Mouse (Mus musculus) forebrain, embryonic 14.5 days (tissue): ENCODE data around the gene Recql5. TPM values are rescaled to one million over a fixed set of nuclear protein-coding genes. Genes with fewer than 3 reads are reported as not detected.
A peak's percentile ranks its signal among the peaks of the same experiment; 100 is the strongest.

Experiments used
- ATAC-seq: fragments of 200-750 bp; cut with Nextera tagmentation; 2 replicates; pipeline ENCODE4 v1.8.0; 2017; ENCODE audit warnings: mild to moderate bottlenecking, moderate library complexity
- DNase-seq: peaks from one replicate; pipeline ENCODE4 v3.0.0-alpha.2; 2015; ENCODE audit warnings: low spot score
- H3K27ac ChIP-seq: fragments of 300-500 bp; sonication (generic); 2 replicates; pipeline ENCODE4 v1.5.1; 2014; ENCODE audit warnings: low read depth, mild to moderate bottlenecking, control low read depth, low read length, moderate library complexity
- H3K27me3 ChIP-seq: fragments of 300-500 bp; sonication (generic); replicated peaks from 2 replicates; pipeline ENCODE4 v1.6.1; 2014; ENCODE audit warnings: low read length, control low read depth, mixed read lengths; ENCODE audit not compliant: control insufficient read depth, insufficient read depth
- H3K36me3 ChIP-seq: fragments of 300-500 bp; sonication (generic); 2 replicates; pipeline ENCODE4 v1.6.1; 2014; ENCODE audit warnings: low read length, control low read depth; ENCODE audit not compliant: control insufficient read depth, insufficient read depth
- H3K4me1 ChIP-seq: fragments of 300-500 bp; sonication (generic); 2 replicates; pipeline ENCODE4 v1.6.1; 2014; ENCODE audit warnings: antibody characterized with exemption, low read length, control low read depth; ENCODE audit not compliant: control insufficient read depth, insufficient read depth
- H3K4me2 ChIP-seq: fragments of 300-500 bp; sonication (generic); 2 replicates; pipeline ENCODE4 v1.6.1; 2014; ENCODE audit warnings: mild to moderate bottlenecking, control low read depth, low read length
- H3K4me3 ChIP-seq: fragments of 300-500 bp; sonication (generic); 2 replicates; pipeline ENCODE4 v1.5.1; 2014; ENCODE audit warnings: low read depth, low read length, control low read depth
- H3K9ac ChIP-seq: fragments of 300-500 bp; sonication (generic); 2 replicates; pipeline ENCODE4 v1.6.1; 2014; ENCODE audit warnings: mild to moderate bottlenecking, low read length, control low read depth, moderate library complexity
- H3K9me3 ChIP-seq: fragments of 300-500 bp; sonication (generic); replicated peaks from 2 replicates; pipeline ENCODE4 v1.6.1; 2016; ENCODE audit warnings: low read length, control low read depth, mixed read lengths; ENCODE audit not compliant: control insufficient read depth
- WGBS: fragments of 180-500 bp; shearing (Covaris S2); extraction: QIAGEN DNeasy Blood & Tissue Kit; methylation state at CpG from one replicate; pipeline ENCODE4 v1.1.7; 2014; 5-methylcytosine and 5-hydroxymethylcytosine counted together
- polyA plus RNA-seq: library from polyadenylated mRNA; unstranded; fragments of >200 nt; fragmentation: Nextera tagmentation; extraction: Ambion mirVana; gene quantifications from 2 replicates; pipeline ENCODE4 v1.2.1, GENCODE M21; 2014

Recql5 gene
- polyA plus RNA-seq, 1 experiment from 2014 or later = 16.5 TPM

GRCm38 (mm10) chr11:115904956-115905790 lies 28.1 kb downstream of the Recql5 start:
- Histone ChIP-seq H3K27me3 (no peaks in the 10 kb centered on the region), H3K4me1 (no peaks in the 10 kb centered on the region), H3K9ac (no peak overlapping the region), H3K9me3 (no peaks in the 10 kb centered on the region), H3K36me3 (0 out of 2 replicates have a peak, but pooled peaks cover 11% of the 10 kb centered on the region), H3K4me3 (no peak overlapping the region), H3K4me2 (no peak overlapping the region), H3K27ac (no peak overlapping the region)
- DNase-seq (no peak), ATAC-seq (no peak)
- WGBS = 59% methylated on average over 16 of the region's 16 CpGs

- Histone ChIP-seq H3K9ac (no peak overlapping the region), H3K4me1 (no peaks in the 10 kb centered on the region), H3K27me3 (no peaks in the 10 kb centered on the region), H3K27ac (no peak overlapping the region), H3K4me3 (no peak overlapping the region), H3K4me2 (no peak overlapping the region), H3K36me3 (0 out of 2 replicates have a peak, but pooled peaks cover 11% of the 10 kb centered on the region), H3K9me3 (no peaks in the 10 kb centered on the region)
- DNase-seq (no peak), ATAC-seq (no peak)
- WGBS = 90% methylated on average over 8 of the region's 8 CpGs
Measured at GRCm38 (mm10) chr11:115904231-115904955, 28.9 kb downstream of the Recql5 start.

GRCm38 (mm10) chr11:115903384-115904230 lies 29.7 kb downstream of the Recql5 start:
- Histone ChIP-seq H3K9me3 (no peaks in the 10 kb centered on the region), H3K4me2 (no peak overlapping the region), H3K27me3 (no peaks in the 10 kb centered on the region), H3K27ac (no peak overlapping the region), H3K4me1 (no peaks in the 10 kb centered on the region), H3K4me3 (no peak overlapping the region), H3K36me3 (0 out of 2 replicates have a peak, but pooled peaks cover 11% of the 10 kb centered on the region), H3K9ac (no peak overlapping the region)
- ATAC-seq (no peak), DNase-seq (no peak)
- WGBS = 87% methylated on average over 11 of the region's 11 CpGs

DNA sequence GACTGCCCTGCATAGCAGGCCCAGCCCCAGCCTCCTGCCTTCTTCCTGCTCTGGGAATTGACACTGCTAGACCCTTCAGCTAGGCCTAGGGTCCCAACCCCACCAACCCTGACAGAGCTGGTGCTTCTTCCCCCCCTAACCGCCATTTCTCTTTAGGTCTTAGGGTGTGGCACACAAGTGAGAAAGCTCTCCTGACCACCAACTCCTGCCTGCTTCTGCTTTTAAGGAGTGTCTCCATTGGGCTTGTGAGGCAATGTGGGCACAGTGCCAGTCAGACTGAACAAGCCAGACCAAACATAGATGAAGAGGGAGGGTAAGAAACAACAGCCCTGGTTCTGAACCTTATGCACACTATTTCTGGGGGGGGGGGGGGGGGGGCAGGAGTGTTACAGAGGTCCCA lies 30.4 kb downstream of the Recql5 start:
- Histone ChIP-seq H3K4me3 (no peak overlapping the region), H3K4me1 (no peaks in the 10 kb centered on the region), H3K36me3 (0 out of 2 replicates have a peak, but pooled peaks cover 11% of the 10 kb centered on the region), H3K27me3 (no peaks in the 10 kb centered on the region), H3K9me3 (no peaks in the 10 kb centered on the region), H3K4me2 (no peak overlapping the region), H3K9ac (no peak overlapping the region), H3K27ac (no peak overlapping the region)
- ATAC-seq (no peak), DNase-seq (peak; percentile 13)
- 88% methylated on average over 1 of the region's 1 CpGs for WGBS

GRCm38 (mm10) chr11:115902177-115902576 lies 31.1 kb downstream of the Recql5 start:
- ATAC-seq = no peak
- Histone ChIP-seq H3K4me3 (no peak overlapping the region), H3K9me3 (no peaks in the 10 kb centered on the region), H3K36me3 (0 out of 2 replicates have a peak, but pooled peaks cover 11% of the 10 kb centered on the region), H3K27ac (no peak overlapping the region), H3K4me2 (no peak overlapping the region), H3K9ac (no peak overlapping the region), H3K27me3 (no peaks in the 10 kb centered on the region), H3K4me1 (no peaks in the 10 kb centered on the region)
- no peak for DNase-seq
- 84% methylated on average over 5 of the region's 5 CpGs for WGBS

DNA sequence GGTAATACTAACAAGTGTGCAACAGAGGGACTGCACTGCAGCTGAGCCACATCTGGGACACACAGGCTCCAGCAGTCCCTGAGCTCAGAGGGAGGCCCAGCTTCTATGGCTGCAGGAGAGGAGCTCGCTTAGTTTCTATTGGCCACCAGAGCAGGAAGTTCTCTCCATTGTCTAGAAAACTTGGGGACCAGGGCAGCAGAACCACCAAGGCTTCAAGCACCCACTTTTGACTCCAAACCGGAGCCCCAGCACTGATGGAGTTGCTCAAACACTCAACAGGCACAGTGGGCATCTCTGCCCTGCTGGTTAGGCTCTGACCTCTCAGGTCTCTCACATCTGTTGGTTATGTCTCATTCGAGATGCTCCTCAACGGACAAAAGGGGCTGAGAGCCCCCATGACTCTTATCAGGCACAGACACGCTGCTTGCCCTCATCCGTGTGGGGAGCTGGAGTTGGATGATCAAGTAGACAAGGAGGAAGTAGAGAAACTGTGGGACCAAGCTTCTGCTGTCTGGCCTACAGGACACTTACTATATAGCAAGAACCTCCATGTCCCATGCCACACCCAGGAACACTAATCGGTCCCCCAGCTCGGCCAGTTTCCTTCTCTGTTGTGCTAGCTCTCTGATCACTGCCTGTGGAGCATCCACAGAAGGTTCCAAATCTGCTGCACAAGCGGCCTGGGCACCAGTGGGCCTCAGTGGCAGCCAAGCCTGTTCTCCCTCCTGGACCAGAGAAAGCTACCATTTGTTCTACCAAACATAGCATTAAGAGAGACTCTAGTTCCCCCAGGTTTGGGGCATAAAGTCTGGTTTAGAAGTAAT lies 31.7 kb downstream of the Recql5 start:
- 90% methylated on average over 9 of the region's 9 CpGs for WGBS
- DNase-seq (no peak), ATAC-seq (no peak)
- Histone ChIP-seq H3K9ac (no peak overlapping the region), H3K27ac (no peak overlapping the region), H3K4me1 (no peaks in the 10 kb centered on the region), H3K9me3 (no peaks in the 10 kb centered on the region), H3K4me3 (no peak overlapping the region), H3K4me2 (no peak overlapping the region), H3K27me3 (no peaks in the 10 kb centered on the region), H3K36me3 (0 out of 2 replicates have a peak, but pooled peaks cover 13% of the 10 kb centered on the region)

GRCm38 (mm10) chr11:115900561-115901337 lies 32.5 kb downstream of the Recql5 start:
- H3K9me3 ChIP-seq = no peaks in the 10 kb centered on the region
- H3K36me3 ChIP-seq = peaks cover 14% of the 10 kb centered on the region; the same call in 1 of the 2 replicates
- no peak overlapping the region for H3K9ac ChIP-seq
- H3K27me3 ChIP-seq = no peaks in the 10 kb centered on the region
- ATAC-seq (no peak), DNase-seq (no peak)
- 78% methylated on average over 8 of the region's 8 CpGs for WGBS
- no peak overlapping the region for H3K27ac ChIP-seq
- no peak overlapping the region for H3K4me2 ChIP-seq
- no peak overlapping the region for H3K4me3 ChIP-seq
- H3K4me1 ChIP-seq = no peaks in the 10 kb centered on the region
